Mouse (Mus musculus): ENCODE data around the gene Dnaaf2. TPM values are rescaled to one million over a fixed set of nuclear protein-coding genes. Genes with fewer than 3 reads are reported as not detected.
"Not testable (repeated sequence)": the region's sequence is repeated elsewhere in the genome, so short reads cannot be mapped to it uniquely, and the experiment has no call there.

Gene Dnaaf2
- total and polyA plus RNA-seq, 3 experiments = 0.50 to 0.94 (median 0.80) TPM

DNA sequence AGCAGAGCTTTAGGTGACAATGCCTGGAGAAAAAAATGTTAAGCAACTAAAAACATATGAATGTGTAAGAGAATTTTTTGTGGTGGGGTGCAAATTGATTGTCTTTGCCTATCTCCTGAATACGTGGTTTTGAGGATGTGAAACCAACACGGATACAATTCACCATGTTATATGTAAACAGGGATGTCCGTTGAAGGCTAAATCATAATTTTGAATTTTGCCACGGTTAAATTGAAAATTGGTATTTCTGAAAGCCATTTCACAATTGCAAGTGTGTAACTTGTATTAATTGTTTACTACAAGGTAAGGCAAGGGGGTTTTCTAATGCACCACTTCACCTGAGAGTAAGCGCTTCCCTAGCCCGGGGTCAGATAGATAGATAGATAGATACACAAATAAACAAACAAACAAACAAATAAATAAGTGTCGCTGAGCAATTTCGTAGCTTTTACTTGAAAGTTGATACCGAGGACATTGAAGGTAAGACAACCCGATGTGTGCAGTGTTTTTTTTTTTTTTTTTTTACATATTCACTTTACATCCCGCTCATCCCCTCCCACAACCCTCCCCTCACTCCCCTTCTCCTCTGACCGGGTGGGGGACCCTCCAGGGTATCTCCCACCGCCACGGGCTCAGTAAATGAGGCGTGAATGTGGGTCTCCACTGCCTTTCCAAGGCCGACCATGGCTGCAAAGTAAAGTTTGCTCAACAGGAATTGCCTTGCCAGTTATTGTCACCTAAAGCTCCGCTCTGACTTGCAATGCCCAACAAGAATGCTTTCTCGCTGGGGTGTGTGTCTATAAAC, 30.4 kb downstream of the Dnaaf2 start:
- Histone ChIP-seq H3K4me1 (ENCODE audit: control insufficient read depth, insufficient read depth, low read length) (no peaks in the 10 kb centered on the region), H3K36me3 (ENCODE audit: control insufficient read depth, insufficient read depth, low read length) (no peaks in the 10 kb centered on the region), H3K9ac (ENCODE audit: low read depth, low read length) (peak overlapping the region; percentile 76), H3K79me2 (replicated peaks; ENCODE audit: control insufficient read depth, insufficient read depth, low read length) (no peaks in the 10 kb centered on the region), H3K4me3 (peak overlapping the region; percentile 89), H3K27ac (peak overlapping the region; percentile 98), H3K27me3 (ENCODE audit: control insufficient read depth, insufficient read depth, low read length) (no peaks in the 10 kb centered on the region)
- intact Hi-C loops (cut with DNase I) = no loop called here
- TF ChIP-seq POLR2A (IDR thresholded peaks at IDR 0.05; ENCODE audit: insufficient read depth, low read depth, low read length) (no peak), EP300 (IDR thresholded peaks at IDR 0.05; ENCODE audit: insufficient read depth, low read depth, low read length) (no peak), CTCF (IDR thresholded peaks at IDR 0.05) (no peak)
- DNase-seq = no peak
- 8% methylated on average over 18 of the region's 18 CpGs for WGBS

DNA sequence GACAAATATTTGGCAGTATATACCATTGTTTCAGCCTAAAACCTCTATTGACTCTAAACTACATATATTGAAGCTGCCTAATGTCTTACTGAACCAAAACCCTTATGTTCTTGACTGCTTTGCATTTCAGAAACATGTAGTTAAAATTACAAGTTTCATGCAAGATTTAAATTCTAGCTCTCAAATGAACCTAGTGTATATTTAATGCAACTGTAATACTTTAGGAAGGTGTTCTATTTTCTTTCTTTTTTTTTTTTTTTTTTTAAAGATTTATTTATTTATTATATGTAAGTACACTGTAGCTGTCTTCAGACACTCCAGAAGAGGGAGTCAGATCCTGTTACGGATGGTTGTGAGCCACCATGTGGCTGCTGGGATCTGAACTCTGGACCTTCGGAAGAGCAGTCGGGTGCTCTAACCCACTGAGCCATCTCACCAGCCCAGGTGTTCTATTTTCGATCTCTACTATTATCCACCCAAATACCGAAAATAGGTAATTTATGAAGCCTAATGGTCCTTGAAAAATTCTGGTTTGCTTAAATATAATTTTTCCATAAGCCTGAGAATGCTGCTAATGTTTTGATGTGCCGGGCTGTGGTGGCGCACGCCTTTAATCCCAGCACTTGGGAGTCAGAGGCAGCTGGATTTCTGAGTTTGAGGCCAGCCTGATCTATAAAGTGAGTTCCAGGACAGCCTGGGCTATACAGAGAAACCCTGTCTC, 31.2 kb downstream of the Dnaaf2 start:
- H3K27me3 ChIP-seq (ENCODE audit: control insufficient read depth, insufficient read depth, low read length); H3K36me3 ChIP-seq (ENCODE audit: control insufficient read depth, insufficient read depth, low read length); H3K27ac ChIP-seq; H3K4me3 ChIP-seq; H3K4me1 ChIP-seq (ENCODE audit: control insufficient read depth, insufficient read depth, low read length); H3K9ac ChIP-seq (ENCODE audit: low read depth, low read length); H3K79me2 ChIP-seq (replicated peaks; ENCODE audit: control insufficient read depth, insufficient read depth, low read length); DNase-seq; intact Hi-C loops (cut with DNase I): not testable (repeated sequence)
- WGBS = 72% methylated on average over 8 of the region's 8 CpGs

DNA sequence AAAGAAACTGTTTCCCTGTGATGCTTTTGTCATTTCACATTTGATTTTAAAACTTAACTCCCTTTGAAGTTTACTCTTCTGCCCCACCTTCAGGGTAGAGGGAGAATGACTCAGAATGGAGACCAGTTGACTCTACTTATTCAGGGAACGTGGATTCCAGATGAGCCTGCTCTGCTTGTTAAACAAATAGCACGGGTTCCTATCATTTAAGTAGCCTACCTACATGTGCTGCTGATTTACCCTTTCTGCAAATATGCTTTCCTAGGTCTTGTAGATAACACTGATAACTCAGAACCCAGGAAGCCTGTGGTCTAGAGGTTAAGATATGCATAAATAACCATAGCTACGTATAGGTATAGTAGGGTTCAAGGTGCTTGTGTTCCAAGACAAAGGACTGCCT, 33.3 kb downstream of the Dnaaf2 start:
- no peaks in the 10 kb centered on the region for H3K4me1 ChIP-seq (ENCODE audit: control insufficient read depth, insufficient read depth, low read length)
- H3K27ac ChIP-seq = no peak overlapping the region
- H3K9ac ChIP-seq (ENCODE audit: low read depth, low read length) = no peak overlapping the region
- no peaks in the 10 kb centered on the region for H3K36me3 ChIP-seq (ENCODE audit: control insufficient read depth, insufficient read depth, low read length)
- no peaks in the 10 kb centered on the region for H3K79me2 ChIP-seq (replicated peaks; ENCODE audit: control insufficient read depth, insufficient read depth, low read length)
- no peak for DNase-seq
- no peaks in the 10 kb centered on the region for H3K27me3 ChIP-seq (ENCODE audit: control insufficient read depth, insufficient read depth, low read length)
- intact Hi-C loops (cut with DNase I) = no loop called here
- no peak for TF ChIP-seq POLR2A (IDR thresholded peaks at IDR 0.05; ENCODE audit: insufficient read depth, low read depth, low read length)
- TF ChIP-seq CTCF (IDR thresholded peaks at IDR 0.05) = no peak
- TF ChIP-seq EP300 (IDR thresholded peaks at IDR 0.05; ENCODE audit: insufficient read depth, low read depth, low read length) = no peak
- 53% methylated on average over 3 of the region's 3 CpGs for WGBS
- H3K4me3 ChIP-seq = no peak overlapping the region

DNA sequence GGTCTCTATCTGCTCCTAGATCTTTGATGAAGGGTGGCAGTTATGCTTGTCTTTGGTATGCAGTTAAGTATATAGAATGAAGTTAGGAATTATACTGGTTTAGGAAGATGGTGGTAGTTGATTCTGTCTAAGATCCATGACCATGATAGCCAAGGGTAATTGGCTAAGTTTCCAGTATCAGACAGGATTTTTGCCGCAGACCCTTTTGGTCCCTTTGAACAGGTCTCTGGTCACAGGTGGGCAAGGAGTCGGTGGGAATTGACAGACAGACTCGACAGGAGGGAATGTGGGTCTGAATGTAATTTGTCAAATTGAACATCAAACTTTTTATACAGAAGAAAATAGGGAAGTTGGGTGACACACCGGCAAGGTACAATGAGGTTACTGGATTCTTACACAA, 34.6 kb downstream of the Dnaaf2 start:
- H3K36me3 ChIP-seq (ENCODE audit: control insufficient read depth, insufficient read depth, low read length); H3K9ac ChIP-seq (ENCODE audit: low read depth, low read length); DNase-seq; intact Hi-C loops (cut with DNase I); H3K4me3 ChIP-seq; H3K79me2 ChIP-seq (replicated peaks; ENCODE audit: control insufficient read depth, insufficient read depth, low read length); H3K4me1 ChIP-seq (ENCODE audit: control insufficient read depth, insufficient read depth, low read length); H3K27ac ChIP-seq; H3K27me3 ChIP-seq (ENCODE audit: control insufficient read depth, insufficient read depth, low read length): not testable (repeated sequence)
- 81% methylated on average over 4 of the region's 4 CpGs for WGBS

DNA sequence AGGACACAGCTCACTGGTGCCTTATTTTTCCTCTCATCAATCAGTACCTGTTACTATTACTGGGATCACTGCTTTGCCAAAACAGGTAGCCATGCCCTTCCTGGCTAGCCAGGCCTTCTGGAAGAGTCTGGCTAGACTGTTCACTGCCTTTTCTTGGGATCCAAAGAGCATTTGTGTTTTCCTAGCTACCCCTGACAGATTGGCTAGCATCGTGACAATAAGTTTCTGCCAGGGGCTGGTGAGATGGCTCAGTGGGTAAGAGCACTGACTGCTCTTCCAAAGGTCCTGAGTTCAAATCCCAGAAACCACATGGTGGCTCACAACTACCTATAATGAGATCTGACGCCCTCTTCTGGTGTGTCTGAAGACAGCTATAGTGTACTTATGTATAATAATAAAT, 37.6 kb downstream of the Dnaaf2 start:
- H3K4me1 ChIP-seq (ENCODE audit: control insufficient read depth, insufficient read depth, low read length); DNase-seq; H3K27me3 ChIP-seq (ENCODE audit: control insufficient read depth, insufficient read depth, low read length); intact Hi-C loops (cut with DNase I); H3K27ac ChIP-seq; H3K9ac ChIP-seq (ENCODE audit: low read depth, low read length); H3K4me3 ChIP-seq; H3K79me2 ChIP-seq (replicated peaks; ENCODE audit: control insufficient read depth, insufficient read depth, low read length): not testable (repeated sequence)
- 81% methylated on average over 2 of the region's 2 CpGs for WGBS
- peaks cover 16% of the 10 kb centered on the region for H3K36me3 ChIP-seq (ENCODE audit: control insufficient read depth, insufficient read depth, low read length)

DNA sequence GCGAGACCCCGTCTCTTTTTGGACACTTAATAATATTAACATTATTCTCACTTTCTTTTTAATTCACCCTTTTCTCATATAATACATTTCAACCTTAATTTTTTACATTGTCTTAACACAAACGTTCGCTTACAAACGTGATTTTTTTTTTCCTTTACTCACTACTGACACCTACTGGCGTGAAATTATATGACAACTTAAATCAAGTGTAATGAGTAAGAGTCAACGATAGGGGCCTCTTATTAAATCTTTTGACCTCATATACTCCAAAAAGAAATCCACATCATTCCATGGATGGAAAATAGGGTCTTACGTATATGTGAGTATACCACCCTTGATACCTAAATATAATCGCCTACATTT, 38.7 kb downstream of the Dnaaf2 start:
- H3K27ac ChIP-seq = peak overlapping the region; percentile 52; the same call in 1 of the 2 replicates
- peaks cover 3% of the 10 kb centered on the region; the same call in 1 of the 2 replicates for H3K4me1 ChIP-seq (ENCODE audit: control insufficient read depth, insufficient read depth, low read length)
- peak; percentile 28 to 36 for DNase-seq
- peaks cover 16% of the 10 kb centered on the region for H3K36me3 ChIP-seq (ENCODE audit: control insufficient read depth, insufficient read depth, low read length)
- intact Hi-C loops (cut with DNase I) = loop anchor here (2.0 kb wide), 1 partner anchor 25 kb away; the partner anchor contains the start of genes Mgat2 and Rpl36al
- H3K79me2 ChIP-seq (replicated peaks; ENCODE audit: control insufficient read depth, insufficient read depth, low read length) = no peaks in the 10 kb centered on the region
- WGBS = 3% methylated on average over 9 of the region's 9 CpGs
- TF ChIP-seq EP300 (IDR thresholded peaks at IDR 0.05; ENCODE audit: insufficient read depth, low read depth, low read length) = no peak
- TF ChIP-seq CTCF (IDR thresholded peaks at IDR 0.05) = peak; percentile 85
- no peak overlapping the region for H3K9ac ChIP-seq (ENCODE audit: low read depth, low read length)
- no peaks in the 10 kb centered on the region for H3K27me3 ChIP-seq (ENCODE audit: control insufficient read depth, insufficient read depth, low read length)
- no peak overlapping the region for H3K4me3 ChIP-seq
